Mouse (Mus musculus) neural tube, embryonic 12.5 days (tissue): ENCODE results near the gene Gstt2. TPM values are rescaled to one million over a fixed set of nuclear protein-coding genes. Genes with fewer than 3 reads are reported as not detected.
A peak's percentile ranks its signal among the peaks of the same experiment; 100 is the strongest.
"Not testable (repeated sequence)": the region's sequence is repeated elsewhere in the genome, so short reads cannot be mapped to it uniquely, and the experiment has no call there.

Experiments used
- ATAC-seq: fragments of 200-750 bp; cut with Nextera tagmentation; 2 replicates; pipeline ENCODE4 v1.8.0; 2017; ENCODE audit warnings: low read depth, mild to moderate bottlenecking, moderate TSS enrichment, moderate library complexity; ENCODE audit not compliant: low FRiP score
- H3K27ac ChIP-seq: fragments of 300-500 bp; sonication (generic); 2 replicates; pipeline ENCODE4 v1.5.1; 2016
- H3K27me3 ChIP-seq: fragments of 300-500 bp; sonication (generic); replicated peaks from 2 replicates; pipeline ENCODE4 v1.6.1; 2016; ENCODE audit warnings: mild to moderate bottlenecking
- H3K36me3 ChIP-seq: fragments of 300-500 bp; sonication (generic); 2 replicates; pipeline ENCODE4 v1.6.1; 2016; ENCODE audit warnings: mild to moderate bottlenecking
- H3K4me1 ChIP-seq: fragments of 300-500 bp; sonication (generic); 2 replicates; pipeline ENCODE4 v1.6.1; 2016
- H3K4me2 ChIP-seq: fragments of 300-500 bp; sonication (generic); replicated peaks from 2 replicates; pipeline ENCODE4 v1.6.1; 2016; ENCODE audit warnings: mild to moderate bottlenecking
- H3K4me3 ChIP-seq: fragments of 300-500 bp; sonication (generic); 2 replicates; pipeline ENCODE4 v1.5.1; 2016
- H3K9ac ChIP-seq: fragments of 300-500 bp; sonication (generic); 2 replicates; pipeline ENCODE4 v1.6.1; 2016; ENCODE audit warnings: mild to moderate bottlenecking
- H3K9me3 ChIP-seq: fragments of 300-500 bp; sonication (generic); 2 replicates; pipeline ENCODE4 v1.6.1; 2016; ENCODE audit warnings: mild to moderate bottlenecking
- WGBS: fragments of 180-500 bp; shearing (Covaris S2); methylation state at CpG from one replicate; pipeline ENCODE4 v1.1.7; 2016; 5-methylcytosine and 5-hydroxymethylcytosine counted together
- polyA plus RNA-seq: library from polyadenylated mRNA; unstranded; fragments of >200 nt; fragmentation: Nextera tagmentation; extraction: Ambion mirVana; gene quantifications from 2 replicates; pipeline ENCODE4 v1.2.1, GENCODE M21; 2016

Gstt2 gene
- polyA plus RNA-seq, 1 experiment from 2014 or later: 8.4 TPM

- WGBS: 25% methylated on average over 10 of the region's 10 CpGs
- Histone ChIP-seq H3K27ac (no peak overlapping the region), H3K36me3 (peaks cover 22% of the 10 kb centered on the region)
These were observed 16.2 kb upstream of the Gstt2 start for GRCm38 (mm10) chr10:75853452-75853851.

GRCm38 (mm10) chr10:75852539-75853125 lies 15.4 kb upstream of the Gstt2 start:
- peaks cover 16% of the 10 kb centered on the region for H3K4me1 ChIP-seq
- H3K27me3 ChIP-seq: no peaks in the 10 kb centered on the region
- 88% methylated on average over 12 of the region's 12 CpGs for WGBS
- H3K36me3 ChIP-seq: peaks cover 14% of the 10 kb centered on the region
- H3K4me2 ChIP-seq: no peak overlapping the region
- H3K27ac ChIP-seq: no peak overlapping the region
- ATAC-seq: no peak
- H3K4me3 ChIP-seq: no peak overlapping the region
- H3K9ac ChIP-seq: no peak overlapping the region
- H3K9me3 ChIP-seq: no peaks in the 10 kb centered on the region

More at GRCm38 (mm10) chr10:75853452-75853851, 16.2 kb upstream of the Gstt2 start:
- Histone ChIP-seq H3K4me3 (no peak overlapping the region), H3K27me3 (no peaks in the 10 kb centered on the region), H3K4me2 (no peak overlapping the region), H3K9me3 (no peaks in the 10 kb centered on the region), H3K9ac (no peak overlapping the region), H3K4me1 (peaks cover 24% of the 10 kb centered on the region)
- peak; percentile 44; the same call in 1 of the 2 replicates for ATAC-seq

- WGBS: 32% methylated on average over 3 of the region's 3 CpGs
- Histone ChIP-seq H3K9ac (no peak overlapping the region), H3K27me3 (no peaks in the 10 kb centered on the region)
These were observed 14.5 kb upstream of the Gstt2 start for GRCm38 (mm10) chr10:75851681-75852080.

GRCm38 (mm10) chr10:75851076-75851475 lies 13.9 kb upstream of the Gstt2 start:
- no peak for ATAC-seq
- Histone ChIP-seq H3K9ac (no peak overlapping the region), H3K9me3 (no peaks in the 10 kb centered on the region), H3K4me2 (0 out of 2 replicates have a peak overlapping the region, but pooled peaks have one; percentile 13), H3K36me3 (no peaks in the 10 kb centered on the region), H3K4me1 (peaks cover 14% of the 10 kb centered on the region), H3K27ac (no peak overlapping the region), H3K27me3 (no peaks in the 10 kb centered on the region), H3K4me3 (no peak overlapping the region)
- WGBS: 2% methylated on average over 6 of the region's 6 CpGs

More at GRCm38 (mm10) chr10:75851681-75852080, 14.5 kb upstream of the Gstt2 start:
- Histone ChIP-seq H3K36me3 (peaks cover 4% of the 10 kb centered on the region; the same call in 1 of the 2 replicates), H3K4me2 (peak overlapping the region; percentile 13; the same call in 1 of the 2 replicates), H3K9me3 (no peaks in the 10 kb centered on the region), H3K27ac (no peak overlapping the region), H3K4me3 (no peak overlapping the region), H3K4me1 (peaks cover 14% of the 10 kb centered on the region)
- no peak for ATAC-seq

- Histone ChIP-seq H3K27me3 (no peaks in the 10 kb centered on the region), H3K36me3 (no peaks in the 10 kb centered on the region), H3K4me2 (no peak overlapping the region), H3K4me3 (no peak overlapping the region), H3K27ac (no peak overlapping the region), H3K9ac (no peak overlapping the region), H3K9me3 (no peaks in the 10 kb centered on the region), H3K4me1 (peaks cover 14% of the 10 kb centered on the region)
- 19% methylated on average over 3 of the region's 3 CpGs for WGBS
- no peak for ATAC-seq
These were observed 11.2 kb upstream of the Gstt2 start for GRCm38 (mm10) chr10:75848382-75848781.

- Histone ChIP-seq H3K4me1 (0 out of 2 replicates have a peak, but pooled peaks cover 4% of the 10 kb centered on the region), H3K4me2 (no peak overlapping the region), H3K9ac (no peak overlapping the region), H3K9me3 (no peaks in the 10 kb centered on the region), H3K36me3 (no peaks in the 10 kb centered on the region), H3K4me3 (no peak overlapping the region), H3K27me3 (no peaks in the 10 kb centered on the region), H3K27ac (no peak overlapping the region)
- no peak for ATAC-seq
- WGBS: 85% methylated on average over 6 of the region's 6 CpGs
These were observed 8.2 kb upstream of the Gstt2 start for GRCm38 (mm10) chr10:75845306-75845930.

GRCm38 (mm10) chr10:75844800-75845199 lies 7.6 kb upstream of the Gstt2 start:
- H3K9me3 ChIP-seq: no peaks in the 10 kb centered on the region
- ATAC-seq: no peak

GRCm38 (mm10) chr10:75843898-75844297 lies 6.7 kb upstream of the Gstt2 start:
- H3K36me3 ChIP-seq, H3K4me3 ChIP-seq, H3K4me1 ChIP-seq, H3K9me3 ChIP-seq, H3K27ac ChIP-seq, H3K27me3 ChIP-seq, ATAC-seq, H3K4me2 ChIP-seq, H3K9ac ChIP-seq: not testable (repeated sequence)
- WGBS: 82% methylated on average over 6 of the region's 6 CpGs

More at GRCm38 (mm10) chr10:75844800-75845199, 7.6 kb upstream of the Gstt2 start:
- Histone ChIP-seq H3K36me3 (no peaks in the 10 kb centered on the region), H3K27ac (no peak overlapping the region), H3K9ac (no peak overlapping the region), H3K4me3 (no peak overlapping the region), H3K4me1 (no peaks in the 10 kb centered on the region), H3K4me2 (no peak overlapping the region), H3K27me3 (no peaks in the 10 kb centered on the region)
- WGBS: 73% methylated on average over 1 of the region's 1 CpGs

GRCm38 (mm10) chr10:75839092-75839491 lies 1.9 kb upstream of the Gstt2 start:
- Histone ChIP-seq H3K9ac (no peak overlapping the region), H3K27me3 (peaks cover 7% of the 10 kb centered on the region), H3K9me3 (no peaks in the 10 kb centered on the region), H3K4me1 (peaks cover 15% of the 10 kb centered on the region), H3K36me3 (no peaks in the 10 kb centered on the region), H3K4me2 (no peak overlapping the region), H3K4me3 (no peak overlapping the region), H3K27ac (no peak overlapping the region)
- no peak for ATAC-seq
- 87% methylated on average over 10 of the region's 10 CpGs for WGBS

GRCm38 (mm10) chr10:75835761-75836531 lies 1.3 kb downstream of the Gstt2 start:
- Histone ChIP-seq H3K9me3 (no peaks in the 10 kb centered on the region), H3K27ac (no peak overlapping the region), H3K36me3 (no peaks in the 10 kb centered on the region), H3K4me2 (peak overlapping the region; percentile 64), H3K27me3 (peaks cover 23% of the 10 kb centered on the region), H3K4me3 (no peak overlapping the region), H3K9ac (no peak overlapping the region), H3K4me1 (peaks cover 19% of the 10 kb centered on the region)
- 26% methylated on average over 8 of the region's 10 CpGs for WGBS
- no peak for ATAC-seq

- H3K9ac ChIP-seq: 0 out of 2 replicates have a peak overlapping the region, but pooled peaks have one; percentile 8
- peaks cover 23% of the 10 kb centered on the region for H3K27me3 ChIP-seq
- H3K36me3 ChIP-seq: no peaks in the 10 kb centered on the region
- H3K4me1 ChIP-seq: peaks cover 19% of the 10 kb centered on the region
- 3% methylated on average over 10 of the region's 10 CpGs for WGBS
- no peaks in the 10 kb centered on the region for H3K9me3 ChIP-seq
- H3K4me2 ChIP-seq: peak overlapping the region; percentile 64
- H3K27ac ChIP-seq: no peak overlapping the region
- no peak for ATAC-seq
- no peak overlapping the region for H3K4me3 ChIP-seq
These were observed 1.9 kb downstream of the Gstt2 start for GRCm38 (mm10) chr10:75835307-75835706.

- ATAC-seq: no peak
- Histone ChIP-seq H3K27ac (no peak overlapping the region), H3K4me1 (peaks cover 19% of the 10 kb centered on the region), H3K27me3 (peaks cover 23% of the 10 kb centered on the region), H3K9ac (no peak overlapping the region), H3K36me3 (no peaks in the 10 kb centered on the region), H3K4me2 (peak overlapping the region; percentile 63), H3K4me3 (peak overlapping the region; percentile 33), H3K9me3 (no peaks in the 10 kb centered on the region)
- 19% methylated on average over 9 of the region's 9 CpGs for WGBS
These were observed 2.5 kb downstream of the Gstt2 start for GRCm38 (mm10) chr10:75834721-75835120.
